Mouse (Mus musculus) heart, postnatal 36 days (tissue): Measurements from ENCODE around the gene Rbm5. TPM values are rescaled to one million over a fixed set of nuclear protein-coding genes. Genes with fewer than 3 reads are reported as not detected.

Experiments used
- DNase-seq, 2 experiments: peaks; one replicate each; pipeline ENCODE4 v3.0.0; 2021 to 2022
- intact Hi-C: fragments of 180-260 bp; cut with DNase I; formaldehyde crosslinking; loops from one replicate; pipeline ENCODE4 v1.15.1; 2025
- total RNA-seq, 2 experiments: library from RNA; stranded (reverse); gene quantifications; 2 replicates each; pipeline ENCODE4 v1.2.3; 2021

The Rbm5 gene
- total RNA-seq: 10 to 100 TPM; 47.2 to 52.6 TPM

DNA sequence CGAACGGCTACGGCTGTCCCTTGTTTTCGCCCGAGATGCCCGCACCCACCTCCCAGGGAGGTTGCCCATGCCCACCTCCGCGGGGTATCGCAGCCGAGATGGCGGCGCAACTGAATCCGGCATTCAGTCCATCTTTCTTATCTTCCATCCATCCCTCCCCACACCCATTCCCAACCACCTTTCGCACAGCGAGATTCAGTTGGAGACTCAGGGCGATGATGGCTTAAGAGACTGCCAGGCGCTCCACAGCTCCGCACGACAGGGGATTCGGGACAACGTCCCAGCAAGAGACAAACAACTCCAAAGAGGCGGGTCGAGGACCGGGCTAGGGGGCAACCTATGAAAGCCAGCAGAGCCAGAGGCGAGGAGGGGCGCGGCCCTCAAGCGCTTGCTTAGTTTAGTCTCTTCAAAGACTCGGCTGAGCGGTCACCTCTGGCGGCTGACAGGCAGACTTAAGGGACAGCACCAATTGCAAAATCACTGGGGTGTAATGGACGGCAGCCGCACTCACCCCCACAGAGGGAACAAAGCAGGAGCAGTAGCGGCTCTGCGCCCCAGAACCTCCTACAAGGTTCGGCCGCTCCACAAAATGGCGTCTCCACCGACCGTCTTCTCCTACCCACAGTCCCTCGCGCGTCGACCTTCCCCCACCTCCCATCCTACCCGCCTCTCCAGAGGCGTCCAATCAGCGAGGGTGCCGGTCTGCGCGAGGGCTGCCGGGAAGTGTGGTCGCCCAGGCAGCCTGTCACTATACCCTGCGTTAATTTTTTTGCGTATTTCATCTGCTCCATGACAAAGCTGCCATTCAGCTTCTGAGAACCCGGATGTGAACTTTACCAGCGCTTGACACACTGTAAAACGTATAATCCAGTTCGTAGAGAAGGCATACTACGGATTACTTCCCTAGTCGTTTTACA is at the start of gene Rbm5:
Gene Rbm5 (minus strand): TSS at position 623 of the 917 bp plus-strand sequence.
- DNase-seq: peak; percentile 88 to 90
- intact Hi-C loops: no loop called here

DNA sequence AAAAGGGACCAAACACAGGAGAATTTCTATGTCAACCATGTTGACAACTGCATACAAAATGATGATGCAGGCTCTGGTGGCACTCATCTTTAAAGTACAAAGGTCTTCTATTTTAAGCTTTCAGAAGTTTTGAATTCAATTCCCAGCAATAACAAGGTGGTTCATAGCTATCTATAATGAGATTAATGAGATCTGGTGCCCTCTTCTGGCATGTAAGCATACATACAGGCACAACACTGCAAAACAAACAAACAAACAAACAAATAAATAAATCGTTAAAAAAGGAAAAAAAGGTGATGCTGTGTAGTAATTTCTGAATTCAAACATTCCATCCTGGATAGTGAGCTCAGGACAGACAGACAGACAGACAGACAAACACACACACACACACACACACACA is 41.3 kb upstream of the Rbm5 start:
- DNase-seq: no peak
- intact Hi-C loops: no loop called here

DNA sequence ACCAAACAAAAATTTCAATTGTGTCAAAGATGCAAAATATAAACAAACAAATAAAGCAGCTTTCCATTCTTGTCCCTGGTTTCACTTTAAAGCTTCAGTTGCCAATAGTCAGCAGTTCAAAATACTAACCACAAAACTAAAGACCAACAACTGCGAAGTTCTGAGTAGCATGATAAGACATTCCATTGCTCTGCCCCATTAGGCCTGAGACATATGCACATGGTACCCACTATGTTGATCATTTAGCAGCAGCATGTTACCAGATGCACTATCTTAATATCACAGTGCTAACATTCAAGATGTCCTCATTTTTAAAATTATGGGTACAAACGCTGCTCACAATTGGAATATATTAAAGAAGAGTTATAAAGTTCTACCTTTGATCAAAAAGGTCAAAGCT is 40.2 kb upstream of the Rbm5 start:
- intact Hi-C loops: no loop called here
- no peak for DNase-seq

GRCm38 (mm10) chr9:107791714-107792113 is 20.9 kb upstream of the Rbm5 start:
- DNase-seq: no peak
- intact Hi-C loops: no loop called here

GRCm38 (mm10) chr9:107782536-107783203 is 11.9 kb upstream of the Rbm5 start:
- intact Hi-C loops: no loop called here
- no peak for DNase-seq

- no peak for DNase-seq
- intact Hi-C loops: no loop called here
Measured at GRCm38 (mm10) chr9:107776809-107777208, 6.0 kb upstream of the Rbm5 start.

DNA sequence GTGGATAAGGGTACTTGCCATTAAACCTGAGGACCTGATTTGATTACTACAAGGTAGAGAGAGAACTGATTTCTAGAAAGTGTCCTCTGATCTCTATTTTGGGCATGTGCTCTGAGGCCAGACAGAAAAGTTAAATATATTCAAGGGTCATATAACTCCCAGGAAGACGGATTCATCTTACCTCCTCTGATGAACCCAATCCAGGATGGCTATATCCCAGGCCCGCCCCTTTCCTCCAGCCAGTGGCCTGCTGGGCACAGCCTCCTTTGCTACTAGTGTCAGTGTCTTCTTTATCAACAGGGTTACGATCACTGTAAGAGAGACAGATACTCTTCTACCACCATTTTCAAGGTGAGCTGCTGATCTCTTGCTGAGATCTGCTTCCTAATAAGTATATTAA is 3.6 kb upstream of the Rbm5 start:
- intact Hi-C loops: no loop called here
- no peak for DNase-seq

GRCm38 (mm10) chr9:107771782-107772181 is 986 bp upstream of the Rbm5 start:
- intact Hi-C loops: no loop called here
- DNase-seq: no peak

DNA sequence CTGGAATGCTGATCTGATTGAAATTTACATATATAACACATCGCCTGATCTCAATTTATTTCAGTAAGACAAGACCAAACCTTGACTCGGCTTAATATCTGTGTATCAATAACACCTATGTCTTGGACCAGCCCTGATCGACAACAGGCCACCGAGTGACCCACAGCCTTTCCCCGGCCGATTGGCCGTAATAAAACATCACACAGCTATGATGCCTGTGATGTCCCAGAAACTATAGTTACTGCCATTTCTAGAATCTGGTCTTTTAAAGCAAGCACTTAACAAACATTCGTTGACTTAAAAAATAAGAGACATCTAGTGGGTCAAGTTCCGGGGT is 791 bp downstream of the Rbm5 start:
- intact Hi-C loops: no loop called here
- DNase-seq: no peak

GRCm38 (mm10) chr9:107769445-107770000 is 1.3 kb downstream of the Rbm5 start:
- intact Hi-C loops: no loop called here
- no peak for DNase-seq

- intact Hi-C loops: no loop called here
Measured at GRCm38 (mm10) chr9:107768851-107769250, 1.9 kb downstream of the Rbm5 start.

GRCm38 (mm10) chr9:107759593-107759992 is 11.2 kb downstream of the Rbm5 start:
- DNase-seq: no peak
- intact Hi-C loops: no loop called here

More at GRCm38 (mm10) chr9:107768851-107769250, 1.9 kb downstream of the Rbm5 start:
- peak in 1 of 2 experiments; percentile 10 for DNase-seq

- DNase-seq: no peak
- intact Hi-C loops: no loop called here
Measured at GRCm38 (mm10) chr9:107750378-107750777, 20.4 kb downstream of the Rbm5 start.

DNA sequence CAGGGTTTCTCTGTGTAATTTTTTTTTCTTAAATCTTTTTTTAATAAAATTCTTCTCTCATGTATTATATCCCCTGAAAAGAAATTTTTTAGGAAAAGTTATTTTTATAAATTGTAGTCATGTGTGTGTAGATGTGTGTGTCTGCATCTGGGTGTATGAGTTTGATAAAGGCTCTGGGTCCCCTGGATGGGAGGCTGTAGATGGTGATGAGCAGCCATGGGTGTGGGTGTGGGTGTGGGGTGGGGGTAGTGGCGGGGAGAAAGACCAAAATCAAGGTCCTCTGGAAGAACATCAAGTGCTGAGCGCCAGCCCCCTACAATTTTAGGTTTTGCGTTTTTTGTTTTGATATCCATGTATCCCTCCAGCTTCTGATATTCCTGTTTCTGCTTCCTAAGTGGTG is 22.7 kb downstream of the Rbm5 start:
- intact Hi-C loops: no loop called here
- DNase-seq: no peak

- no peak for DNase-seq
- intact Hi-C loops: no loop called here
Measured at GRCm38 (mm10) chr9:107747310-107747709, 23.5 kb downstream of the Rbm5 start.

- no peak for DNase-seq
- intact Hi-C loops: no loop called here
Measured at GRCm38 (mm10) chr9:107746679-107747078, 24.1 kb downstream of the Rbm5 start.

DNA sequence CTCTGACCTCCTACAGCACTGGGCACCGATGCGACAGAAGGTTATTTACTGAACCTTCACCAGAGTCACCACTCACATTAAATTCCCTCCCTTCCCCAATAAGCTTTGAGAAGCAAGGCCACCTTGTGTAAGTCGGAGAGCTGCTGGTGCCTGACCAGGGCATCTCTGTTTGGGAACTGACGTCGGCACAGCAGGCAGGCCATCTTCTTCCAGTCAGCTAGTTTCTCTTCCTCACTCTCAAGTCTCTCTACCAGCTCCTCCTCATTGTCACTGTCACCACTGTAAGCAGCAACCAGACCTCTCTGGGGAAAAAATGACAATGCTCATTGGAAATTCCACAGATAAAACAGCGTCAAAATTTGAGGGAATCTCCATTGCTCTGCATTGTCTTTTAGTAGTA is 26.7 kb downstream of the Rbm5 start:
- DNase-seq: no peak
- intact Hi-C loops: no loop called here

DNA sequence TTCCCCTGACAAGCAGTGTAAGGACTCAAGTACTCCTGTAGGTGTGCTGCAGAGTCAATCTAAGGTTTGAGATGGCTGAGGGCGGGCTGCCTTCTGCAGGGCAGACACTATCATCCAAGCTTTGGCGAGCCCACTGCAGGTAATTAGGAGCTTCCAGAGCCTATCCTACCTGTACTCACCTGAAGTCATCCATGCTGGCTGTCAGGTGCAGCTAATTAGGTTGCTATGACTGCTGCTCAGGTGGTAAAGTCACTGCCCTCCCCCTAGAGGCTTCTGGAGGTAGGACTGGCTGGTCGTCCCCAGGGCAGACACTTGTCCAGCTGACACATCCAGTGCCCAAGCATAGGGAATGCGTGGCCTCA is 32.0 kb downstream of the Rbm5 start:
- peak in 1 of 2 experiments; percentile 25 for DNase-seq
- intact Hi-C loops: loop anchor here (1.0 to 5.0 kb wide), 5 partner anchors 29 to 137 kb away; partner anchors contain the start of gene Sema3f

DNA sequence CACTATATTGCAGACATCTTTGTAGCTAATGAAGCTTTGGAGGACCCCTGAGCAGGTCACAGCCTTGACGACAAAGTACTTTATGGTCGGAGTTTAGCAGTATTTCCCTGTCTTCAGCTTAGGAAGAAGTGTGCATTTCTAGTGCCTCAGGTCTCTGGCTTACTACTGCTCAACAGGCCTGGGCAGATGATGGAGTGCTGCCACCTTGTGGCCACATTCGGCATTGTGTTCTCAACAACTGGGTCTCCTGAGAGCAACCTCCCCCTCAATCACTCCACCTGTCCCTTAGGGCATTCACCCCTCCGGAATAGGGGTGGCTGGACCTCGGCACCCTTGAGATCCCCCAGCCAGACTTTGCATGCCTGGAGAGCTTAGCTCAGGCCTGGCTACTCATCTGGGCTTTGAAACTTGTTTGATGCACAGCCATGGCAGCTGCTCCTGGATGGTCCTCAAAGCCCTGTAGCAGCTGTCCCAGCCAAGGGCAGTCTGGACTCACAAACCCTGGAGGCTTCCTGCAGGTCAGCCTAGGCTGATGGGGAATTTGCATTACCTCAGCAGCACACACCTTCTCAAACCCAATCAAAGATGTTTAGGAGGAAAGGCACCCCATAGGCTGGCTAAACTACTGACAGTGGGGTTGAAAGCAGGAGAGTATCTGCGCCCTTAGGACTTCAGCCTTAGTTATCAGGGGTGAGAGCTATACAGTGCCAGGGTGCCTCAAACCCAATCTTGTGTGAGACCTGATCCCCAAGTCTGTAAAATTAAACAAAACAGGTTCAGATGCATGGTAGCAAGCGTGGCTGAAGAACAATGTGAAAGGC is 32.6 kb downstream of the Rbm5 start:
- peak; percentile 87 to 92 for DNase-seq
- intact Hi-C loops: loop anchor here (1.0 to 5.0 kb wide), 5 partner anchors 28 to 136 kb away; partner anchors contain the start of gene Sema3f

DNA sequence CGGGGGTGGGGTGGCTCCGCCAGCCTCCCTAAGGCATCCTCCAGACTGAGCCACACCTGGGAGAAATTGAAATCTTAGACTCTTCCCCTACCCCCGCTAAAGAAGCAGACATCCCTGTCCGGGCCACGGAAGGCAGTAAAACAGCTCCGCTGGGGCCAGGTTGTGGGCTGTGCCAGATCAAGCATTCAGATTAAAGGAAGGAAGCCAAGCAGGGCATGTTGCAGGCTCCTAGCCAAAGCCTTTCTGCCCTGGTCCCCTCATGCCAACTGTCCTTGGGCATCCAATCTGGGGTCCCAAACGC is 34.7 kb downstream of the Rbm5 start:
- intact Hi-C loops: loop anchor here (5.0 kb wide), 1 partner anchor 134 kb away; no protein-coding TSS in a partner anchor
- DNase-seq: no peak
